Mouse (Mus musculus): ENCODE measurements around the gene 4931440F15Rik.

- no peak for TF ChIP-seq CTCF (conservative IDR thresholded peaks at IDR 0.05; ENCODE audit: insufficient read depth, insufficient read length, low read depth, low read length)
- TF ChIP-seq POLR2A (IDR thresholded peaks at IDR 0.05; ENCODE audit: low read depth, low read length) = no peak
Measured at GRCm38 (mm10) chr11:29864269-29864668, 38.8 kb upstream of the 4931440F15Rik start.

Measured in kidney, adult 2 months (tissue).